Mouse (Mus musculus): ENCODE data around the gene Uso1.

Uso1 gene

DNA sequence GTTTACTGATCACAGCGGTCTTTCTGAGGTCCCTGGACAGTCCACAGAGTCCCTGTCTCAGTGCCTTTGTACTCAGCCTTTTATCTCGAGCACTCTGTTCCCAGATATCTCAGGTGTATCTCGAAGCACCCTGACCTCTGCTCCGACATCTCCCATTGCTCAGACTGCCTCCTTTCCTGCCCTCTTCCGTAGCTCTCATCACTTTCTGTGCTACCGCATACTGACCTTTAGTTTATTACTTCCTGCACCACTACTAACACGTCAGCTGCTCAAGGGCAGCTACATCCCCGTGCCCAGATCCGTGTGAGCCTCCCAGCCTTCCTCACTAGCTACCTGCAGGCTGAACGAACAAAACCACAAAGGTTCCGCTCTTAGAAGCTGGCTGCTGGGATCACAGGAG lies 110.9 kb downstream of the Uso1 start:
- no peak for DNase-seq

- no peak for DNase-seq
These were observed 114.3 kb downstream of the Uso1 start for GRCm38 (mm10) chr5:92252031-92252430.
